Mouse (Mus musculus): ENCODE results near the gene 1110017D15Rik. TPM values are rescaled to one million over a fixed set of nuclear protein-coding genes. Genes with fewer than 3 reads are reported as not detected.

Gene 1110017D15Rik
- total RNA-seq (2021) = 10 to 100 TPM; 11.6 to 12.8 TPM

- DNase-seq = no peak
- intact Hi-C loops (cut with DNase I) = no loop called here
Observed at GRCm38 (mm10) chr4:41517233-41517632, at the start of gene 1110017D15Rik. TSS of gene 1110017D15Rik (minus strand) at chr4:41517333.

GRCm38 (mm10) chr4:41566123-41566522, 49.0 kb upstream of the 1110017D15Rik start:
- intact Hi-C loops (cut with DNase I) = no loop called here
- no peak for DNase-seq

GRCm38 (mm10) chr4:41563297-41563696, 46.2 kb upstream of the 1110017D15Rik start:
- DNase-seq = no peak
- intact Hi-C loops (cut with DNase I) = no loop called here

- DNase-seq = no peak
- intact Hi-C loops (cut with DNase I) = no loop called here
Observed at GRCm38 (mm10) chr4:41557092-41557491, 40.0 kb upstream of the 1110017D15Rik start.

- intact Hi-C loops (cut with DNase I) = no loop called here
- no peak for DNase-seq
Observed at GRCm38 (mm10) chr4:41556311-41556953, 39.3 kb upstream of the 1110017D15Rik start.

GRCm38 (mm10) chr4:41554994-41555663, 38.0 kb upstream of the 1110017D15Rik start:
- DNase-seq = peak; percentile 24
- intact Hi-C loops (cut with DNase I) = no loop called here

GRCm38 (mm10) chr4:41553116-41553515, 36.0 kb upstream of the 1110017D15Rik start:
- DNase-seq = no peak
- intact Hi-C loops (cut with DNase I) = no loop called here

- DNase-seq = peak; percentile 61
- intact Hi-C loops (cut with DNase I) = no loop called here
Observed at GRCm38 (mm10) chr4:41552529-41552928, 35.4 kb upstream of the 1110017D15Rik start.

GRCm38 (mm10) chr4:41547086-41547485, 30.0 kb upstream of the 1110017D15Rik start:
- peak; percentile 20 for DNase-seq
- intact Hi-C loops (cut with DNase I) = no loop called here

- DNase-seq = peak; percentile 83
- intact Hi-C loops (cut with DNase I) = no loop called here
Observed at GRCm38 (mm10) chr4:41545985-41546384, 28.9 kb upstream of the 1110017D15Rik start.

GRCm38 (mm10) chr4:41542136-41542535, 25.0 kb upstream of the 1110017D15Rik start:
- DNase-seq = no peak
- intact Hi-C loops (cut with DNase I) = no loop called here

GRCm38 (mm10) chr4:41534866-41535265, 17.7 kb upstream of the 1110017D15Rik start:
- intact Hi-C loops (cut with DNase I) = no loop called here
- DNase-seq = no peak

GRCm38 (mm10) chr4:41532420-41532819, 15.3 kb upstream of the 1110017D15Rik start:
- intact Hi-C loops (cut with DNase I) = no loop called here
- DNase-seq = no peak

- intact Hi-C loops (cut with DNase I) = no loop called here
- DNase-seq = peak; percentile 58
Observed at GRCm38 (mm10) chr4:41527996-41528395, 10.9 kb upstream of the 1110017D15Rik start.

GRCm38 (mm10) chr4:41527076-41527475, 9.9 kb upstream of the 1110017D15Rik start:
- DNase-seq = no peak
- intact Hi-C loops (cut with DNase I) = no loop called here

GRCm38 (mm10) chr4:41526553-41526952, 9.4 kb upstream of the 1110017D15Rik start:
- DNase-seq = no peak
- intact Hi-C loops (cut with DNase I) = no loop called here

- intact Hi-C loops (cut with DNase I) = loop anchor here (5.0 kb wide), 1 partner anchor 87 kb away; no protein-coding TSS in a partner anchor
- DNase-seq = no peak
Observed at GRCm38 (mm10) chr4:41524829-41525228, 7.7 kb upstream of the 1110017D15Rik start.

- no peak for DNase-seq
- intact Hi-C loops (cut with DNase I) = loop anchor here (5.0 kb wide), 1 partner anchor 88 kb away; no protein-coding TSS in a partner anchor
Observed at GRCm38 (mm10) chr4:41523839-41524238, 6.7 kb upstream of the 1110017D15Rik start.

GRCm38 (mm10) chr4:41522788-41523187, 5.7 kb upstream of the 1110017D15Rik start:
- intact Hi-C loops (cut with DNase I) = loop anchor here (5.0 kb wide), 1 partner anchor 90 kb away; no protein-coding TSS in a partner anchor
- DNase-seq = peak; percentile 39

GRCm38 (mm10) chr4:41522136-41522535, 5.0 kb upstream of the 1110017D15Rik start:
- intact Hi-C loops (cut with DNase I) = loop anchor here (5.0 kb wide), 1 partner anchor 90 kb away; no protein-coding TSS in a partner anchor
- no peak for DNase-seq

GRCm38 (mm10) chr4:41520641-41521040, 3.5 kb upstream of the 1110017D15Rik start:
- intact Hi-C loops (cut with DNase I) = loop anchor here (5.0 kb wide), 1 partner anchor 92 kb away; no protein-coding TSS in a partner anchor

GRCm38 (mm10) chr4:41519195-41519594, 2.1 kb upstream of the 1110017D15Rik start:
- DNase-seq = no peak
- intact Hi-C loops (cut with DNase I) = no loop called here

More at GRCm38 (mm10) chr4:41520641-41521040, 3.5 kb upstream of the 1110017D15Rik start:
- no peak for DNase-seq

Data from left cerebral cortex, postnatal 4 days (tissue).